Mouse (Mus musculus) forebrain, embryonic 11.5 days (tissue): ENCODE results near the gene Tm7sf2. TPM values are rescaled to one million over a fixed set of nuclear protein-coding genes. Genes with fewer than 3 reads are reported as not detected.

Experiments
- ATAC-seq: fragments of 200-750 bp; cut with Nextera tagmentation; replicated peaks from 2 replicates; pipeline ENCODE4 v1.8.0; 2017; ENCODE audit warnings: moderate TSS enrichment; ENCODE audit not compliant: low FRiP score
- DNase-seq: peaks from one replicate; pipeline ENCODE4 v3.0.0-alpha.2; 2017; ENCODE audit warnings: low spot score
- H3K27ac ChIP-seq: fragments of 300-500 bp; sonication (generic); 2 replicates; pipeline ENCODE4 v1.5.1; 2014; ENCODE audit warnings: low read depth, low read length
- H3K27me3 ChIP-seq: fragments of 300-500 bp; sonication (generic); 2 replicates; pipeline ENCODE4 v1.6.1; 2014; ENCODE audit warnings: mild to moderate bottlenecking, low read length, mixed read lengths; ENCODE audit not compliant: control insufficient read depth, insufficient read depth
- H3K36me3 ChIP-seq: fragments of 300-500 bp; sonication (generic); 2 replicates; pipeline ENCODE4 v1.6.1; 2014; ENCODE audit warnings: mild to moderate bottlenecking, low read length, moderate library complexity, mixed read lengths; ENCODE audit not compliant: control insufficient read depth, insufficient read depth
- H3K4me1 ChIP-seq: fragments of 300-500 bp; sonication (generic); replicated peaks from 2 replicates; pipeline ENCODE4 v1.6.1; 2014; ENCODE audit warnings: low read length, mixed read lengths; ENCODE audit not compliant: control insufficient read depth, insufficient read depth
- H3K4me2 ChIP-seq: fragments of 300-500 bp; sonication (generic); 2 replicates; pipeline ENCODE4 v1.6.1; 2014; ENCODE audit warnings: low read depth, mild to moderate bottlenecking, low read length, moderate library complexity, mixed read lengths; ENCODE audit not compliant: severe bottlenecking
- H3K4me3 ChIP-seq: fragments of 300-500 bp; sonication (generic); 2 replicates; pipeline ENCODE4 v1.5.1; 2014; ENCODE audit warnings: low read depth, low read length
- H3K9ac ChIP-seq: fragments of 300-500 bp; sonication (generic); 2 replicates; pipeline ENCODE4 v1.6.1; 2014; ENCODE audit warnings: low read length
- H3K9me3 ChIP-seq: fragments of 300-500 bp; sonication (generic); 2 replicates; pipeline ENCODE4 v1.6.1; 2016; ENCODE audit warnings: low read length, mixed read lengths; ENCODE audit not compliant: control insufficient read depth
- WGBS: fragments of 180-500 bp; shearing (Covaris S2); extraction: QIAGEN DNeasy Blood & Tissue Kit; methylation state at CpG from one replicate; pipeline ENCODE4 v1.1.7; 2014; 5-methylcytosine and 5-hydroxymethylcytosine counted together
- polyA plus RNA-seq: library from polyadenylated mRNA; unstranded; fragments of >200 nt; fragmentation: Nextera tagmentation; extraction: Ambion mirVana; gene quantifications from 2 replicates; pipeline ENCODE4 v1.2.1, GENCODE M21; 2014

Tm7sf2 gene
- polyA plus RNA-seq, 1 experiment from 2014 or later, result 31.7 TPM

DNA sequence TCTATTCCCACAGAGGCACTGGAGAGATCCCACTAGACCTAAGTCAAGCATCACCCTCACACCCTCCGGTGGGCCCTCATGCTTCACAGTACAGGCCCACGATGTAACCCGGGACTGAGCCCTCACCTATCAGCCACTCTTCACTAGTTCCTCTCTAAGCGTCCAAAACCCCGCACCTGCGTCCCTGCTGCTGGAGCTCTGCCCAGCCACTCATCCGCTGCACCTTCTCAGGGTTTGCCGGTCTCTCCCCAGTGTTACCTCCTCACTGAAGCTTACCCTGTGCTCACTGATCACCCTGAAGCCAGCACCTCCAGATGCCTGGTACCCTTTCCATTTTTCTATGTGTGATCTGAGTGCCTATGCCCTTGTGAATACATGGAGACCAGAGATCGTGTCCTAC, 25.9 kb downstream of the Tm7sf2 start:
- 88% methylated on average over 9 of the region's 9 CpGs for WGBS
- H3K27me3 ChIP-seq, result no peaks in the 10 kb centered on the region
- no peak overlapping the region for H3K4me3 ChIP-seq
- no peak overlapping the region for H3K27ac ChIP-seq
- no peak for ATAC-seq
- DNase-seq, result peak; percentile 47
- H3K4me1 ChIP-seq, result peaks cover 5% of the 10 kb centered on the region; the same call in 1 of the 2 replicates
- no peaks in the 10 kb centered on the region for H3K36me3 ChIP-seq
- no peak overlapping the region for H3K9ac ChIP-seq
- H3K4me2 ChIP-seq, result no peak overlapping the region
- no peaks in the 10 kb centered on the region for H3K9me3 ChIP-seq

DNA sequence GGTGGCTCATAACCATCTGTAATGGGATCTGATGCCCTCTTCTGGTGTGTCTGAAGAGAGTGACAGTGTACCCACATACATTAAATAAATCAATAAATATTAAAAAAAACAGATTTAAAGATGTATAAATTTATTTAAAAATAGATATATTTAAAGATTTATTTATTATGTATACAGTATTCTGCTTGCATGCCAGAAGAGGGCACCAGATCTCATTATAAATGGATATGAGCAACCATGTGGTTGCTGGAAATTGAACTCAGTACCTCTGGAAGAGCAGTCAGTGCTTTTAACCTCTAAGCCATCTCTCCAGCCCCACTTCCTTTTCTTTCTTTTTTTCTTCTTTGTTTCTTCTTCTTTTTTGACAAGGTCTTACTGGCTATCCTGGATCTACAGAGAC, 28.2 kb downstream of the Tm7sf2 start:
- Histone ChIP-seq H3K36me3 (no peaks in the 10 kb centered on the region), H3K4me2 (no peak overlapping the region), H3K4me1 (0 out of 2 replicates have a peak, but pooled peaks cover under 1% of the 10 kb centered on the region), H3K27me3 (no peaks in the 10 kb centered on the region), H3K9ac (no peak overlapping the region), H3K4me3 (no peak overlapping the region), H3K27ac (no peak overlapping the region), H3K9me3 (no peaks in the 10 kb centered on the region)
- ATAC-seq (no peak), DNase-seq (no peak)

DNA sequence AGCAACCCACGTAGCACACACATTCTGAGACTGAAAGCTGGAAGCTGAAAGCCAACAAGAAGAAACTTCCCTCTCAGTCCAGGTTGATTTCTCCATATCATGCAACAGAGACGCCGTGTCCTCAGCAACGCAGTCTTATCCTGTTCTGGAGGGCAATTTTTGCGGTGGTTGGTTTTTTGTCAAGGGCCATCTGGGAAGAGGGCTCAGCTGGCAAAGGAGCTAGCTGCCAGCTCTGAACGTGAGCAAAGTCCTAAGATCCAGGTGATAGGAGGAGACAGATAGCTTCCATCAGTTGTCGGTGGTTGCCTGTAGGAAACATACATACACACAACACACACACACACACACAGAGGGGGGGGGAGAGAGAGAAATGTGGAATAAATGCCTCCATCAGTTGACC, 29.8 kb downstream of the Tm7sf2 start:
- Histone ChIP-seq H3K27ac (no peak overlapping the region), H3K9me3 (no peaks in the 10 kb centered on the region), H3K36me3 (no peaks in the 10 kb centered on the region), H3K4me1 (no peaks in the 10 kb centered on the region), H3K4me3 (no peak overlapping the region), H3K27me3 (no peaks in the 10 kb centered on the region), H3K9ac (no peak overlapping the region), H3K4me2 (no peak overlapping the region)
- ATAC-seq, result no peak
- 85% methylated on average over 7 of the region's 7 CpGs for WGBS
- peak; percentile 39 for DNase-seq

DNA sequence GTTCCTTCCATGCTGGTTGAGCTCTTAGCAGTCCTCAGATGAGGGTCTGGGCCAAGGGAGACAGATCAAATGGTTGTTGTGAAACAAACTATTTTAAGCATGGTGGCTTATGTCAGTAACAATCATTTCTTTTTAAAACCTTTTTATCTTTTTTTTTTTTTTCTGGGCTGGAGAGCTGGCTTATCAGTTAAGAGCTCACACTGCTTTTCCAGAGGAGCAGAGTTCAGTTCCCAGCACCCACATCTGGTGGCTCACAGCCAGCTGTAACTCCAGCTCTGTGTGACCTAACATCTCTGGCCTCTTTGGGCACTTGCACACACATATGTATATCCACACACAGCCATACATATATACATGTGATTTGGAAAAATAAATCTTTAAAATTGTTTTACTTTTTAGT, 30.5 kb downstream of the Tm7sf2 start:
- no peaks in the 10 kb centered on the region for H3K36me3 ChIP-seq
- no peak overlapping the region for H3K27ac ChIP-seq
- H3K4me1 ChIP-seq, result no peaks in the 10 kb centered on the region
- DNase-seq (no peak), ATAC-seq (no peak)
- no peak overlapping the region for H3K9ac ChIP-seq
- H3K27me3 ChIP-seq, result no peaks in the 10 kb centered on the region
- no peak overlapping the region for H3K4me3 ChIP-seq
- H3K4me2 ChIP-seq, result no peak overlapping the region
- H3K9me3 ChIP-seq, result no peaks in the 10 kb centered on the region

DNA sequence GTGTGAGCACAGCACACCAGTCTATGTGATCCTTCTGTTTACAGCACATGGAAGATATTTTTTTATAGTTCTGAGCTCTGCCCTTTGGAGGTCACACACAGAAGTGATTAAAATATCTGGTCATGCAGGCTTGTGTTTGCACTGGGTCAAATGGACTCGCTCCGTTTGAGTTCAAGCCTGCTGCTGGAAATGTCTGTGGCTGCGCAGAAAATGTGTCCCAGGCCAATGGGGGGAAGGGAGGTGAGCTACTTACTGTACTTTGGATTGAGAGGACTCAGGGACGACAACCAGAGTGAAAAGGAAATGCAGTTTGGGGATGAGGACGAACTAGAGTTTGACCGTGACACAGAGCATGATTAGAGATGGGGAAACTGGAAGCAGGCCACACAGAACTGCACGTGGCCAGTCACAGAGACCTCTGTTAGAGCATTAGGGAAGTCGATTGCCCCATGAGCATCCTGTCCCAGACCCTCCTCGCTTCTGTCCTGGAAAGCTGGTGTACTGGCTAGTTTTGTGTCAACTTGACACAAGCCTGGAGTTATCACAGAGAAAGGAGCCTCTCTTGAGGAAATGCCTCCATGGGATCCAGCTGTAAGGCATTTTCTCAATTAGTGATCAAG, 32.1 kb downstream of the Tm7sf2 start:
- Histone ChIP-seq H3K4me2 (no peak overlapping the region), H3K36me3 (no peaks in the 10 kb centered on the region), H3K9ac (no peak overlapping the region), H3K27ac (no peak overlapping the region), H3K4me1 (no peaks in the 10 kb centered on the region), H3K27me3 (no peaks in the 10 kb centered on the region), H3K4me3 (no peak overlapping the region), H3K9me3 (no peaks in the 10 kb centered on the region)
- DNase-seq, result no peak
- ATAC-seq, result no peak
- 78% methylated on average over 9 of the region's 9 CpGs for WGBS

DNA sequence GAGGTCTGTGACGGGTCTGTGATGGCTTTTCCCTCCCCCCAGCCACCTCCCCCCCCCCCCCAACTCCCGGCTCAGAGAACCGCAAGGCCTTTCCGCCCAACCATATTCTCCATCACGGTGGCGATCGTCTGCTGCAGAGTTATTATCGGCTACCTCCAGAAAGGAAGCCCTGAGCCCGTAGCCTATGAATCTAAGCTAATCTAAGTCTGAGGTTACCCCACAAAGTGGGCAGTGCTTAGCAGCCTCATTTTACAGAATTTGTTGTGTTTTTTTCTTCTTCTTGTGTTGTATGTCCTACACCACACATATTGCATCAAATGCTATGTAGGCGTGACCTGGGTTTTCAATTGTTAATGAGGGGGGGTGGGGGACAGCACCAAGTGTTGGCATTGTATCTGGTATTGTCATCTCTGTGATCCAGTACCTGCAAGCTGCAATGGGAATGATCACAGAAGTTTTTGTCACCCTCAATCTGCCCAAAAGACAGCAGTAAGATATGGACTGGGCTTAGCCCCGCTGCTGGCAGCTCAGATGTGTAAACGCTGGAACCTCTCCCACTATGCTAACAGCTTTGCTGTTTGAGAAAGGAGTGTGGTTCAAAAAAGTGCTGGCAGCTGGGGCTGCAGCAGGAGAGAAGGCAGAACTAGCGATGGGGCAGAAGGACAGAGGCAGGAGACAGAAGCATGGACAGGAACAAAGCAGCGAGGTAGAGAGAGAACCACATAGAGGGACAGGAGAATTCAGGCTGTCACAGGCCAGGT, 37.5 kb downstream of the Tm7sf2 start:
- no peak overlapping the region for H3K4me2 ChIP-seq
- no peak overlapping the region for H3K4me3 ChIP-seq
- no peaks in the 10 kb centered on the region for H3K36me3 ChIP-seq
- 80% methylated on average over 14 of the region's 14 CpGs for WGBS
- no peak overlapping the region for H3K27ac ChIP-seq
- no peaks in the 10 kb centered on the region for H3K9me3 ChIP-seq
- DNase-seq (peak; percentile 39), ATAC-seq (no peak)
- no peaks in the 10 kb centered on the region for H3K4me1 ChIP-seq
- H3K27me3 ChIP-seq, result no peaks in the 10 kb centered on the region
- H3K9ac ChIP-seq, result no peak overlapping the region

DNA sequence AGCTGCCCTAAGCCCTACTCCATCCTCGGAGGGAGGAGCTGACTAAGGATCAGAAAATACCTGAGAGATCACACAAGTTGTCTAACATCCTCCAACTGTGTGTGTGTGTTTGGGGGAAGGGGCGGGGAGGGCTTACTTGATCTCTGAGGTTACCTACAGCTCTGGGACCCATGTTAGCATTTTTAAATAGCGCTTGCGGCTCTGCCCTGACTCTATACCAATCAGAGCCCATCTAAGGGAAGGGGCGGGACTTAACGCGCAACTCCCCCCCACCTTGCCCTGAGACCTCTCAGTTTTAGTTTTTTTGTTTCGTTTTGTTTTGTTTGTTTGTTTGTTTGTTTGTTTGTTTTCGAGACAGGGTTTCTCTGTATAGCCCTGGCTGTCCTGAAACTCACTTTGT, 38.7 kb downstream of the Tm7sf2 start:
- DNase-seq (peak; percentile 19), ATAC-seq (no peak)
- no peak overlapping the region for H3K4me3 ChIP-seq
- H3K27ac ChIP-seq, result no peak overlapping the region
- H3K27me3 ChIP-seq, result no peaks in the 10 kb centered on the region
- H3K9me3 ChIP-seq, result no peaks in the 10 kb centered on the region
- H3K4me2 ChIP-seq, result no peak overlapping the region
- H3K4me1 ChIP-seq, result no peaks in the 10 kb centered on the region
- no peak overlapping the region for H3K9ac ChIP-seq
- 78% methylated on average over 9 of the region's 9 CpGs for WGBS
- no peaks in the 10 kb centered on the region for H3K36me3 ChIP-seq

DNA sequence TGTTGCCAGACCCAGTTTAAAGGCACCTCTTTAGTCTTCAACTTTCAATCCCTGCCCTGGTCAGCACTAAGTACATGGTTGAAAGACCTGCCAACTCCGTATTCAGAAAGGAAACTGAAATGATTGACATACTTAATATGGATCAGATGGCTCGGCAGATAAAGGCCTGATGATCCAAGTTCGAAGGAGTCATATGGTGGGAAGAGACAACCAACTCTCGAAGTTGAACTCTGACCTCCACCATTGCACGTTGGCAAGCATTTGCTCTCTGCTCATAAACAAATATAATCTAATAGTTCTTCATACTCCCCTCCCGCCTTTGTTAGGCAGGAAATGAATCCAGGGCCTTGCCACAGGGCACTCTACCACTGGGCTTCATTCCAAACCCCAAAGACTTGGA, 39.2 kb downstream of the Tm7sf2 start:
- Histone ChIP-seq H3K27ac (no peak overlapping the region), H3K4me1 (no peaks in the 10 kb centered on the region), H3K4me2 (no peak overlapping the region), H3K9ac (no peak overlapping the region), H3K4me3 (no peak overlapping the region), H3K27me3 (no peaks in the 10 kb centered on the region), H3K36me3 (no peaks in the 10 kb centered on the region), H3K9me3 (no peaks in the 10 kb centered on the region)
- ATAC-seq (no peak), DNase-seq (no peak)
- WGBS, result 84% methylated on average over 6 of the region's 6 CpGs

DNA sequence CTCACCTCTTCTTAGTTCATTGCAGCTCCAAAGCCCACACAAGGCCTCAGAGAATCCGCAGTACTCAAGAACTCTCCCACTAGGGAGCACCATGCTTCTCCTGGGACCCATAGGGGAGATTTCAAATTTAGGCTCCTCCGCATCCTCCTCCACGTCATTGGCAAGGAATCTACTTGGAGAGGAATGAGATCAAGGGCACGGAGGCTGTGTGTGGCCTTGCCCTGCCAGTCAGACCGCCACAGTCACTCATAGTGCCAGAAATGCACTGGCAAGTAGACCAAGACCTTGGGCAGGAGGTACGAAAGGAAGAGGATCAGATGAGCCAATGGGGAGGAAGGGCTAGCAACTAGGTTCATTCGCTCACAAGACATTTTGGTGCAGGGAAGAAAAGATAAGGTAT, 44.2 kb downstream of the Tm7sf2 start:
- Histone ChIP-seq H3K36me3 (no peaks in the 10 kb centered on the region), H3K4me2 (no peak overlapping the region), H3K9me3 (no peaks in the 10 kb centered on the region), H3K27ac (no peak overlapping the region), H3K9ac (no peak overlapping the region), H3K4me3 (no peak overlapping the region), H3K4me1 (no peaks in the 10 kb centered on the region), H3K27me3 (no peaks in the 10 kb centered on the region)
- 83% methylated on average over 7 of the region's 7 CpGs for WGBS
- ATAC-seq (no peak), DNase-seq (no peak)
